Mouse (Mus musculus): Measurements from ENCODE around the gene 5730409E04Rik.

GRCm38 (mm10) chr4:126563798-126564197, 45.8 kb upstream of the 5730409E04Rik start:
- TF ChIP-seq CTCF (IDR thresholded peaks at IDR 0.05; ENCODE audit: low read depth): no peak
- TF ChIP-seq EP300 (IDR thresholded peaks at IDR 0.05; ENCODE audit: low read depth): no peak

Data from liver, embryonic 14.5 days (tissue).